Mouse (Mus musculus) midbrain, embryonic 11.5 days (tissue): Measurements from ENCODE around the gene Fam185a. TPM values are rescaled to one million over a fixed set of nuclear protein-coding genes. Genes with fewer than 3 reads are reported as not detected.

Experiments
- ATAC-seq: fragments of 200-750 bp; cut with Nextera tagmentation; 2 replicates; pipeline ENCODE4 v1.8.0; 2017; ENCODE audit warnings: moderate TSS enrichment, moderate library complexity; ENCODE audit not compliant: low FRiP score
- DNase-seq: peaks from one replicate; pipeline ENCODE4 v3.0.0; 2015; ENCODE audit warnings: low spot score; ENCODE audit errors: missing footprints
- H3K27ac ChIP-seq: fragments of 300-500 bp; sonication (generic); 2 replicates; pipeline ENCODE4 v1.5.1; 2014; ENCODE audit warnings: low read depth, low read length
- H3K27me3 ChIP-seq: fragments of 300-500 bp; sonication (generic); 2 replicates; pipeline ENCODE4 v1.6.1; 2014; ENCODE audit warnings: mild to moderate bottlenecking, low read length, moderate library complexity, mixed read lengths; ENCODE audit not compliant: control insufficient read depth, insufficient read depth
- H3K36me3 ChIP-seq: fragments of 300-500 bp; sonication (generic); 2 replicates; pipeline ENCODE4 v1.6.1; 2014; ENCODE audit warnings: mild to moderate bottlenecking, low read length, moderate library complexity, mixed read lengths; ENCODE audit not compliant: control insufficient read depth, insufficient read depth
- H3K4me1 ChIP-seq: fragments of 300-500 bp; sonication (generic); 2 replicates; pipeline ENCODE4 v1.6.1; 2014; ENCODE audit warnings: low read length; ENCODE audit not compliant: control insufficient read depth, insufficient read depth
- H3K4me2 ChIP-seq: fragments of 300-500 bp; sonication (generic); 2 replicates; pipeline ENCODE4 v1.6.1; 2014; ENCODE audit warnings: mild to moderate bottlenecking, moderate library complexity
- H3K4me3 ChIP-seq: fragments of 300-500 bp; sonication (generic); 2 replicates; pipeline ENCODE4 v1.5.1; 2014; ENCODE audit warnings: low read depth, low read length
- H3K9ac ChIP-seq: fragments of 300-500 bp; sonication (generic); 2 replicates; pipeline ENCODE4 v1.6.1; 2014; ENCODE audit warnings: low read length
- H3K9me3 ChIP-seq: fragments of 300-500 bp; sonication (generic); 2 replicates; pipeline ENCODE4 v1.6.1; 2016; ENCODE audit warnings: low read length; ENCODE audit not compliant: control insufficient read depth
- WGBS: fragments of 180-500 bp; shearing (Covaris S2); extraction: QIAGEN DNeasy Blood & Tissue Kit; methylation state at CpG from one replicate; pipeline ENCODE4 v1.1.7; 2014; 5-methylcytosine and 5-hydroxymethylcytosine counted together
- polyA plus RNA-seq: library from polyadenylated mRNA; unstranded; fragments of >200 nt; fragmentation: Nextera tagmentation; extraction: Ambion mirVana; gene quantifications from 2 replicates; pipeline ENCODE4 v1.2.1, GENCODE M21; 2014

The Fam185a gene
- polyA plus RNA-seq, 1 experiment from 2014 or later: 4.7 TPM

DNA sequence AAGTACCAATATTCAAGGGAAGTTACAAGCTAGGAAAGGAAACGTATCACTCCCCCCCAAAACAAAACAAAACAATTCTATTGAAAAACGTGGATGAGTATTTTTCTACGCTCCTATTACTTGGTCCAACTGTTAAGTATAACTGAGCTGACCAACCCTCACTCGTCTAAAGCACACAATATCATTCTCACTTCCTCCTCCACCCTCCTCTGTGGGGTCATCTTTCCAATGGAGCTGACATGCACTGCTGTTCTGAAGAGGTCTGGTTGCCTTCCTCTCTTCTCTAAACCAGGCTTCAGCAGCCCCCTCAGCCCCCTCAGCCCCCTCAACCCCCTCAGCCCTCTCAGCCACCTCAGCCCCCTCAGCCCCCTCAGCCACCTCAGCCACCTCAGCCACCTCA is 85.0 kb downstream of the Fam185a start:
- WGBS: 86% methylated on average over 4 of the region's 4 CpGs
- Histone ChIP-seq H3K4me1 (peaks cover 4% of the 10 kb centered on the region; the same call in 1 of the 2 replicates), H3K9me3 (no peaks in the 10 kb centered on the region), H3K4me3 (no peak overlapping the region), H3K27me3 (no peaks in the 10 kb centered on the region), H3K36me3 (no peaks in the 10 kb centered on the region), H3K4me2 (no peak overlapping the region), H3K27ac (no peak overlapping the region), H3K9ac (no peak overlapping the region)
- no peak for ATAC-seq
- DNase-seq: no peak

DNA sequence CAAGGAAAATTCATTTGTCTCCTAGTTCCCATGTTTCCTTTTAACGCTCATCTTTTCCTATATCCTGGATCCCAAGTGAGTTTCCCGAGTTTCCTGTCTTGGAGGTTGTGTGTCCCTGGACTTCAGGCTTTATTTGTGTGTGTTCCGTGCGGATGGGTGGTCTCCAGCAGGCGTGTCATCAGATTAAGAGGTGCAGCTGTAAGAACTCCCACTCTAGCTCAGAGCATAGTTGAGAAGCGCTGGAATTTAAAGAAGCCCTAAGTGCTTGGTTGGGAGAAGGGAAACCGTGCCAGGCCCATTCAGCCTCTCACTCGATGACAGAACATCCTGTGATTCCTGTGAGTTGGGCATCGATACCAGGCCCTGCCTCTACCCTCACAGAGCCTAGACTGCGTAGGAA is 88.6 kb downstream of the Fam185a start:
- 60% methylated on average over 10 of the region's 10 CpGs for WGBS
- H3K9ac ChIP-seq: no peak overlapping the region
- peak; percentile 82 for DNase-seq
- no peak overlapping the region for H3K27ac ChIP-seq
- H3K36me3 ChIP-seq: no peaks in the 10 kb centered on the region
- ATAC-seq: no peak
- peaks cover 4% of the 10 kb centered on the region; the same call in 1 of the 2 replicates for H3K4me1 ChIP-seq
- no peak overlapping the region for H3K4me2 ChIP-seq
- H3K27me3 ChIP-seq: no peaks in the 10 kb centered on the region
- H3K9me3 ChIP-seq: no peaks in the 10 kb centered on the region
- no peak overlapping the region for H3K4me3 ChIP-seq

DNA sequence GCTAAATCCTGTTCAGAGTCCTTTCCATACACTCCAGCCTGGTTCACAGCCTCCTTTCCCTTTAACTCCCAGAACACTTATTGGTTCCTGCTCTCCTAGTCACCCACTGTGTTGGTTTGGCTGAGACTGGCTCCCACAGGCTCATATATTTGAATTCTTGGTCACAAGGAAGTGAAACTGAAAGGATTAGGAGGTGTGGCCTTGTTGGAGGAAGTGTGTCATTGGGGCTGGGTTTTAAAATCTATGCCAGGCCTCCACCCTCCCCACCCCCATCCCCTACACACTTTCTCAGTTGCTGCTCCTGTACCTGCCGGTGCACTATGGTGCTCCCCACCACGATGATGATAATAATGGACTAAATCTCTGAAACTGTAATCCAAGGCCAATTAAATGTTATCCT is 92.8 kb downstream of the Fam185a start:
- Histone ChIP-seq H3K4me1 (peaks cover 4% of the 10 kb centered on the region; the same call in 1 of the 2 replicates), H3K4me3 (no peak overlapping the region), H3K27me3 (no peaks in the 10 kb centered on the region), H3K9me3 (no peaks in the 10 kb centered on the region), H3K4me2 (no peak overlapping the region), H3K27ac (no peak overlapping the region), H3K9ac (no peak overlapping the region), H3K36me3 (no peaks in the 10 kb centered on the region)
- 95% methylated on average over 2 of the region's 2 CpGs for WGBS
- DNase-seq (no peak), ATAC-seq (no peak)

DNA sequence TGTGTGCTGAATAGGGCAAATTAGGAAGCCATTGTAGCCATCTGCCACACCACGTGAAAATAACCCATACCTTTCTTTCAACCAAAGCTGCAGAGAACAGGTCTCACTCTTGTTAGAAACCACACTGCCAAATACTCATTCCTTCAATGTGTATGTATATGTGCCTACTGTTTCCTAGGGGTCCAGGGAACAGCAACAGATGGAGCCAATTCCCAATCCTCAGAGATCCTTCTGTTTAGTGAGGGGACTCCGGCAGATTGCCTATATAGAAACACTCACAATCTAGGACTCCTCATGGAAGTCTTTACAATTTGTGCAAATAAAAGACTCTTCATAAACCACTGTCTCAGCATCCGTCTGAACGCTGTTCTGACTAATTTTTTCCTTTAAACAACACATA is 93.4 kb downstream of the Fam185a start:
- no peak overlapping the region for H3K27ac ChIP-seq
- H3K9me3 ChIP-seq: no peaks in the 10 kb centered on the region
- no peaks in the 10 kb centered on the region for H3K27me3 ChIP-seq
- no peak overlapping the region for H3K4me3 ChIP-seq
- DNase-seq: peak; percentile 12
- peaks cover 4% of the 10 kb centered on the region; the same call in 1 of the 2 replicates for H3K4me1 ChIP-seq
- H3K4me2 ChIP-seq: no peak overlapping the region
- H3K36me3 ChIP-seq: no peaks in the 10 kb centered on the region
- H3K9ac ChIP-seq: no peak overlapping the region
- 77% methylated on average over 4 of the region's 4 CpGs for WGBS
- ATAC-seq: no peak

DNA sequence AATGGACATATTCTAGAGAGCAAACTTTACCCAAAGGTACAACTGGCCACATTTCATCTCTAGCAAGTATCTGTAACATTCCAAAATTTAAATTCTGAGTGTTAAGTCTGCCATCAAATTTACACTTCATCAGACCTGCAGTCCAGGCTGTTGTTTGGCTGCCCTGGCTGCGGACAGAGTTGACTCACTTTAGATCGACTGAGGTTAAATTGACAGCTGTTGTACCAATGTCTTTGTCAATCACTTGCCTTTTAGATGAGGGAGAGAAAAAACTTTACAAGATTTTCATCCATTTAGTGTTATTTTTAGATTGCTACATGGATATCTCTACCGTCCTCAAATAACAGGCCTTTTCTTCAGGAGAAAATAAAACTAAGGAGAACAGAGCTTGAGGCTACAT is 94.4 kb downstream of the Fam185a start:
- Histone ChIP-seq H3K4me2 (no peak overlapping the region), H3K27me3 (no peaks in the 10 kb centered on the region), H3K4me3 (no peak overlapping the region), H3K9me3 (no peaks in the 10 kb centered on the region), H3K27ac (no peak overlapping the region), H3K4me1 (no peaks in the 10 kb centered on the region), H3K36me3 (no peaks in the 10 kb centered on the region), H3K9ac (no peak overlapping the region)
- DNase-seq (peak; percentile 14), ATAC-seq (no peak)
- WGBS: 81% methylated on average over 3 of the region's 3 CpGs

DNA sequence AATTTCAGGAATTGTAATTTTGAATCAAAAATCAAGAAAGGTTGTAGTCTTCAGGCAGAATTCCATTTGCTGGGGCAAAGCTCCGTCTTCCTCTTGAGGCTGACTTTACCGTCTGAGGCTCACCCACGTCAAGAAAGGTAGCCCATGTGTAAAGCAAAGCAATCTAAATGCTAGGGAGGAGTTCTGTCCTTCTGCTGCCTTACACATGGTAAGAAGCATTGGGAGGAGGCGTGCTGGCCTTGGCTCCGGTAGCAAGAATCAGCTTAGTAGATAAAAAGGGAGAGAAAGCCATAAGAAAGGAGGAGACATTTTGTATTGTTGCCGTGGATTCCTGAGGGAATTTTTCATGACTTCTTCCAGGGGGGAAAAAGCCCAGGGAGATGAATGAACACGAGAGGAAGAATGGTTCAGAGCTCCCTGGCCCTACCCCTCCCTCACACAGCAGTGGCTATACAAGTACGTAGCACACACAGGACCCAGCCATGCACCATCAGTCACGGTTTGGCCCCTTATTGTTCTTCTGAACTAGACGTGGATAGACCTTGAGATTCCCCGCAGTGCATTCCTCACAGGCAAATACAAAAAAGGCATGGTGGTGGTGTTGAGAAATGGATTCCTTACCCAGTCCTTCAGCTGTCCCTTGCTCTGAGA is 102.2 kb downstream of the Fam185a start:
- DNase-seq (peak; percentile 91), ATAC-seq (peak; percentile 91)
- H3K4me2 ChIP-seq: no peak overlapping the region
- no peaks in the 10 kb centered on the region for H3K36me3 ChIP-seq
- no peak overlapping the region for H3K4me3 ChIP-seq
- 22% methylated on average over 11 of the region's 11 CpGs for WGBS
- H3K9ac ChIP-seq: no peak overlapping the region
- H3K4me1 ChIP-seq: peaks cover 7% of the 10 kb centered on the region
- H3K27me3 ChIP-seq: no peaks in the 10 kb centered on the region
- H3K9me3 ChIP-seq: no peaks in the 10 kb centered on the region
- H3K27ac ChIP-seq: peak overlapping the region; percentile 35

DNA sequence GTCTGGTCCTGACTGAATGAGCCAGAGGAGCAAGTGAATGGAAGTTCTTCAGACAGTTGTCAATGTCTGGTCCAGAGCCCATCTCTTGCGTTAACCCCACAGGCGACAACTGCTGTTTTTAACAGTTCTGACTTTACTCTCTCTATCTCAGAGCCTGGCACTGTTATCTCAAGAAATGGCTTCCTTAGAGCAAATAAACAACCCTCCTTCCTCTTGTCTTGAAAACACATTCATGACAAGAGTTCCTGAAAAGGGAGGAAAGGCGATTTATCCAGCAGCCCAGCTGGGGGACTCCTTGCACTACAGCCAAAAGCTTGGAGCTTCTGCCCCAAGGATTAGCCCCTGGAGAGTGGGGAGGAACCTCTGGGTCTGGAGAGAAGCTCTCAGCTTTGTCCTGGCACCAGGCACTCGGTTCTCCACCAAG is 102.7 kb downstream of the Fam185a start:
- Histone ChIP-seq H3K9ac (no peak overlapping the region), H3K4me1 (peaks cover 7% of the 10 kb centered on the region), H3K9me3 (no peaks in the 10 kb centered on the region), H3K4me2 (no peak overlapping the region), H3K36me3 (no peaks in the 10 kb centered on the region), H3K27ac (no peak overlapping the region), H3K4me3 (no peak overlapping the region), H3K27me3 (no peaks in the 10 kb centered on the region)
- no peak for ATAC-seq
- DNase-seq: no peak
- WGBS: 51% methylated on average over 4 of the region's 4 CpGs

DNA sequence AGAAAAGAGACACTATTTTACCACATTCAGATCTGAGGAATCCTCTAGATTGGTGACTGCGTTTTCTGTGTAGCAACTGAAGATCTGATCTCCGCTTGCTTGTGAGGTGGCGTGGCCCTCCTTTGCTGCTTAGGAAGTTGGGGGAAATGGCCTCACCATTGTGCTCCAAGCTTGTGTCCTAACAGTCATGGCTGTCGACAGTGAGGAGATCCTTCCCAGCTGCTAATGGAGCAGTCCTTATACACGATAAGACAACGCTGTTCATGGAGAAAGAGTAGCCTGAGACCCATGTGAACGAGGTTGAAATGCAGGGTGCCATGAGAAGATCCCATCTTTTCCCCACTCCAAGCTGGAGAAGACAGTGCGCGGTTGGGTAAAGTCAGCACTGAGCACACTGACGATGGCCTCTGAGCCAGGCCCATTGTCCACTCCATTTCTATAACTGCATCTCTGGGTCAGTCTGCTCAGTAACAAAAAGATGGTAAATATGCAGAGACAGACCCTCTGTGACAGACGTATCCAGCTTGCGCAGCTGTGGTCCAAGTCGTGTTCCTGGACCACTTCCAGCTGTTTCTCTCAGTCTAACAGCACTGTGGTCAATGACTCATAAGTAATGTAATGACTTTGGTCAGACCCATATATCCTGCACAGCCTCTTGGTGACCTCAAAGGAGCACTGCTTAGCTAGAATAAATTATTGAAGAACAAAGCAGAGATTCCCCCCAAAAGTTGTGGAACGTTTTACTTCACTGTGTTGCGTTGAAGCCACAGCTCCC is 103.5 kb downstream of the Fam185a start:
- Histone ChIP-seq H3K9me3 (no peaks in the 10 kb centered on the region), H3K9ac (no peak overlapping the region), H3K27me3 (no peaks in the 10 kb centered on the region), H3K4me1 (peaks cover 7% of the 10 kb centered on the region), H3K27ac (no peak overlapping the region), H3K4me3 (no peak overlapping the region), H3K36me3 (no peaks in the 10 kb centered on the region), H3K4me2 (no peak overlapping the region)
- 91% methylated on average over 15 of the region's 15 CpGs for WGBS
- ATAC-seq (no peak), DNase-seq (peak; percentile 79)

DNA sequence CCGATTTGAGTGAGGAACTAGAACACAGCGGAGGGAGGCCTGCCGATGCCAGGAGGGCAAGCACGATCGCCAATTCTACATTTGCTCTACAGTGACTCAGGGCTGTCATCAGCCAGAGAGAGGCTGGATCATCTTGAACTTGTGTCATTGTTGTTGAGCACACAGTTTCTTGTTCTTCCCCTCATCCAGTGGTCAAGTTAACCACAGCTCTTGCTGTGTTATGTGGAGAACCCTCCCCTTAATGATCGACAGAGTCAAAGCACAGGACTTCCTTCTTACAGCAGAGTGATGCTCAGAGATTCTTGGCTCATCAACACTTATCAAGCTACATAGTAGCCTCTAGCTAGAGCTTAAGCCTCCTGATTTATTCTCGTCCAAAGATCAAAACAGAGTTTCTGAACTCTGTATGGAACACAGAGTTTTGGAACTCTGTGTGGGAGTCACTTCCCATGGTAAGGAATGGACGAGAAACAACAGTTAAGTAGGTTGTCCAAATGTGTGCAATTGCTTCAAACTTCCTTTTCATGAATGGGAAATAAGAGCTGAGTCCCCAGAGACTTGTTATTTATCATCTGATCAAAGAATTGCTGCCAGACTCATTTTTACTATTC is 104.5 kb downstream of the Fam185a start:
- H3K4me3 ChIP-seq: no peak overlapping the region
- no peaks in the 10 kb centered on the region for H3K9me3 ChIP-seq
- no peak overlapping the region for H3K4me2 ChIP-seq
- H3K27me3 ChIP-seq: no peaks in the 10 kb centered on the region
- peaks cover 7% of the 10 kb centered on the region for H3K4me1 ChIP-seq
- ATAC-seq (no peak), DNase-seq (no peak)
- no peak overlapping the region for H3K9ac ChIP-seq
- WGBS: 94% methylated on average over 8 of the region's 8 CpGs
- H3K36me3 ChIP-seq: no peaks in the 10 kb centered on the region
- no peak overlapping the region for H3K27ac ChIP-seq
